Mouse (Mus musculus): ENCODE measurements around the gene Dhx35.
A peak's percentile ranks its signal among the peaks of the same experiment; 100 is the strongest.

The Dhx35 gene

DNA sequence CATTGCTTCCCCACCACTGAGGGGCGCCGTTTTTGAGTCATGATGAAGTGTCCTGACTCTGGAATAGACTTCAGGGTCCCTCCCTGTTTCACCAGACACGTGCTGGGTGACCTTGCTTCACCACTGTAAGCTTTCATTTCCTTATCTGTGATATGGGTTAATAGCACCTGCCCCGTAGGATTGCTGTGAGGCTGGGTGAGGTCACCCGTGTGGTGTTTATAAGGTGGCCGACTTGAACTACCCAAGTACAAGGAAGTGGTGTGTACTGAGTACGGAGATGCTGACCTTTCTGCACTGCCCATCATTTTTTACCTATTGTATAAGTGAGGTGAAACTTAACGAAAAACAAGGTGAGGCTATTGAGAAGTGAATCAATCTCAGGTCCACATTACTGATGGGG, 9.0 kb downstream of the Dhx35 start:
- DNase-seq (ENCODE audit: low spot score in 2 of 2): no peak

- no peak for DNase-seq (ENCODE audit: low spot score in 2 of 2)
These were observed 21.1 kb downstream of the Dhx35 start for GRCm38 (mm10) chr2:158815686-158816085.

DNA sequence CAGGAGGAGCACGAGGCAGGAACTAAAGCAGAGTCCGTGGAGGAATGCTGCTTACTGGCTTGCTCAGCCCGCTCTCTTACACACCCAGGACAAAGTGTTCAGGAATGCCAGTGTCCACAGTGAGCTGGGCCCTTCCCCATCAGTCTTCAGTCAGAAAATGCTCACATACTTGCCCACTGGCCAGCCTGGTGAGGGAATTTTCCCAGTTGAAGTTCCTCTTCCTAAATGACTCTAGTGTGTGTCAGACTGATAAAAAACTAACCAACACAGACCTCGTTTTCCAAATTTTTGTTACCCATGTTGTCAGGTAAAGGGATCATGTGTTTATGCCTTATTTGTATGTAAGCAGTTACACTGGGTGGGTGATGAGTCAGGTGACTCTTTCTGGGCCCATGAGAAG, 21.6 kb downstream of the Dhx35 start:
- no peak for DNase-seq (ENCODE audit: low spot score in 2 of 2)

GRCm38 (mm10) chr2:158817708-158818107, 23.1 kb downstream of the Dhx35 start:
- DNase-seq (ENCODE audit: low spot score in 2 of 2): no peak

GRCm38 (mm10) chr2:158828124-158828523, 33.5 kb downstream of the Dhx35 start:
- DNase-seq (ENCODE audit: low spot score in 2 of 2): no peak

DNA sequence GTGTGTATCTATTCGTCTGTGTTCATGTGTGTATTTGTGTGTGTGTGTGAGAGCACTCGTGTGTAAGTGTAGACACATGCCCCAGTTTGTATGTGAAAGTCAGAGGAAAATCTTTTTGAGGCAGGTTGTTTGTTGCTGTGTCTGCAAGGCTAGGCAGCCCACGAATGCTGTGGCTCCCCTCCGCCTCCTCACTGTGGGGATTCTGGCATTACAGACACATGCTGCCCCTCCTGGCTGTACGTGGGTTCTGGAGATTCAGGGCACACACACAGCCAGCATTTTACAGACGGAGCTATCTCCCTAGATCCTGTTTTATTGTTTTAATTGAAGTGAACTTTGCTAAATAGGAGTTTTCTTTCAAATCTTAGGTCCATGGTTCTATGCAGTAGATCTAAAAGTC, 35.1 kb downstream of the Dhx35 start:
- DNase-seq (ENCODE audit: low spot score in 2 of 2): no peak

GRCm38 (mm10) chr2:158833221-158833620, 38.6 kb downstream of the Dhx35 start:
- DNase-seq (ENCODE audit: low spot score in 2 of 2): no peak

DNA sequence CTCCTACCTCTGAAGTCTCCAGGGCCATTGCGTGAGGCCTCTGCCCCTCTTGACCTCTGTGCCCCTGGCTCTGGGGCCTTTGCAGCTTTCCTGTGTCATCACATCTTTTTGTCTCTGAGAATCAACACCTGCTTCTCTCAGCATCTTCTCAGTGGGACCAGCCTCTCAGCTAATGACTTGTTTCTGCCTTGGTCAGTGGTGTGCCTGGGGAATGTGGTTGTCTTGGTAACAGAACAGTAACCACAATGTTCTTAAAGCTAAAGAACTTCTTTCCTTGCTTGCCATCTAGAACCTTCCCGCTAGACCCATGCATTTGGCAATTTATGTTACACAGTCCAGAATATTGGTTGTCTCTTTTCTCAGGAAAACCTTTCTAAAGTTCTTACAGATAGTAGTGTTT, 39.0 kb downstream of the Dhx35 start:
- DNase-seq (ENCODE audit: low spot score in 2 of 2): no peak

- no peak for DNase-seq (ENCODE audit: low spot score in 2 of 2)
These were observed 48.7 kb downstream of the Dhx35 start for GRCm38 (mm10) chr2:158843287-158843686.

DNA sequence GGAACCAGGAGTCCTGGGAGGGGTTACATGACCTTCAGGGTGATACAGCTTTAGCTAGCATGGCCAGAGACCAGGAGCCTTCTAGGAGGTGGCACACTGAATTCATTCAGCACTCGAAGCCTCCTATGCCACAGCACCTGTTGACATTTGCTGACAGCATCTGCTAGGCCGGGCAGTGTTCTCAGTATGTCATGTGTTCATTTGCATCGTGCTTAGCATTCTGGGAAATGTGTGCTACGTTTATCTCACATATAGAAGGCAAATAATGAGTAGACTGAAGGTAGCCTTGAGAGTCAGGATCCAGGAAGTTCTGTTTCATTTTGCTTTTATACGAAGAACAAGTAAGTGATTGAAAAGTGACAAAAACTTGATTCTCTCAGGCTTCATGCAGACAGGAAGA, 50.4 kb downstream of the Dhx35 start:
- no peak for DNase-seq (ENCODE audit: low spot score in 2 of 2)

- DNase-seq (ENCODE audit: low spot score in 2 of 2): no peak
These were observed 51.6 kb downstream of the Dhx35 start for GRCm38 (mm10) chr2:158846208-158846607.

DNA sequence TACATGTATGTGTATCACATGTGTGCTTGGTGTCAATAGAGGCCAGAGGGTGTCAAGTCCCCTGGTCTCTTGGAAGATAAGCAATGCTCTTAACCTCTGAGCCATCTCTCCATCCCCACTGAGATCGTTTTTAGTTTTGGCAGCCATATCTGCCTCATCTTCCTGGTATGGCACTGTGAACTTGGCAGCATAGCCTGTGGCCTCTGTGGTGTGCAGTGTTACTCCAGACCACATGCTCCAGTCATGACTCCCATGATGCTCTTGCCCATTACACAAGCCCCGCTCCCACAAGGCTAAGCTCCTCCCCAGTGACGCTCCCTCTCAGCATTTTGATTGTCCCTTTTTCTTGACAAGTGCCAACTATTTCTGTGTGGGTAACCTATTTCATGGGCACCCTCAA, 53.4 kb downstream of the Dhx35 start:
- no peak for DNase-seq (ENCODE audit: low spot score in 2 of 2)

- DNase-seq (ENCODE audit: low spot score in 2 of 2): no peak
These were observed 54.8 kb downstream of the Dhx35 start for GRCm38 (mm10) chr2:158849416-158849815.

DNA sequence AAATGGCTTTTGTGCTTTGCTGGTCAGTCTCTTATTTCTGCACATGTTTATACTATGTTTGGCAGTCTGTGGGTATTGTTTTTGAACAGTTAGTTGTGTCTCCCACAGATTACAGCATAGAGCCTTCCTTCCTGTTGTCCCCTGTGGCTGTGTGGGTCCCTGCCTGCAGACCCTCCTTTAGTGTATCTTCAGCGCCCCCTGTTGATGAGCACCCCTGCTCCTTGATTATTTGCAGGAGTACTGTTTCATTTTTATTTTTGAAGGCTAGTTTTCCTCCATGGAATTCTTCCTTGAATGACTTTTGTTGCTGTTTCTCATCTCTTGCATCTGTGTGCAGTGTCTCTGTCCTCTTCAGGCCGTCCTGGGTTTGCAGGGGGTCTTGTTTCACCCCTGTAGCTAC, 58.0 kb downstream of the Dhx35 start:
- no peak for DNase-seq (ENCODE audit: low spot score in 2 of 2)

DNA sequence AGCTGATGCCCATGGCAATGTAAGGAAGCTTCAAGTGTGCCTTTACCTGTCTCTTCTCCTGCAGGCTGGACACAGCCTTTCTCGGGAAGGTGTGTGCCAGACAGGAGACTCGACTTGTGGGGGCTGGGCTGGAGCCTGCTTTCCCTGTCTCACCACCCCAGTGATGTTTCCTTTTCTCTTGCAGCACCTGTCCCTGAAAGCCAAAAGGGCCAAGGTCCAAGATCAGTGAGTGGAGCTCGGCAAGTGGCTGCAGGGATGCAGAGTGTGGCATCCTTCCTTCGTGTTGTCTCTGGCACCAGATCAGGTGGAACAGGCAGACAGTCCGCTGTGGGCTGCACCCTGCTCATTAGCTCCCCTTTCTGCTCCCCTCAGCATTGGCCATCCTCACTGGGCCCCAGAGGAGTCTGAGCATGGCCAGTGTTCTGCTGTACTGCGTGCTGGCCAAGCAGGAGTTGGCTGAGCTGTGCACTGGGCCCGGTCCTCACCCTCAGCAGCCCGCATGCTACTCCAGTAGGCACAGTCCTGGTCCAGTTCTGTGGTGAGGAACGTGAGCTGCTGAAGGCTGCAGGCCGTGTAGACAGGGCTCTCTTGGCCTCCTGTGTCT, 62.4 kb downstream of the Dhx35 start:
- DNase-seq (ENCODE audit: low spot score in 2 of 2): no peak

GRCm38 (mm10) chr2:158857579-158857978, 63.0 kb downstream of the Dhx35 start:
- no peak for DNase-seq (ENCODE audit: low spot score in 2 of 2)

DNA sequence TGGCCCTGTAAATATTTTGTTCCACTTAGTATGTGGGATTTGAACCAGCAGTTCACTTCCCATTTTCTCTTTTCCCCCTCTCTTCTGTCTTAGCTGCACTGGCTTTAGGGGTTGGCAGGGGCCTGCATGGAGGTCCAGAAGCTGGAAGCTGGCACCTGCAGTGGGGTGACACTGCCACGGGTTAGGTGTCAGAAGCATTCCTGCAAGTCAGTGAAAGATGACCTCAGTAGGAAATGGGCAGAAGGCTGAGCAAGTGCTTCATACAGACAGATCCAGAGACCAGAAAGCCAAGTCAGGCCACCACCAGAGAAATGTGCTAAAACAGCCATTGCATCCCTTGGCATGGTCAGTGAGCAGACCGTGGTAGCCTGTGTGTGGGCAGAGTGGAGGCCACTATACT, 66.5 kb downstream of the Dhx35 start:
- DNase-seq (ENCODE audit: low spot score in 2 of 2): no peak

- peak in 1 of 2 experiments; percentile 36 for DNase-seq (ENCODE audit: low spot score in 2 of 2)
These were observed 68.9 kb downstream of the Dhx35 start for GRCm38 (mm10) chr2:158863341-158864125.

GRCm38 (mm10) chr2:158864126-158864458, 69.5 kb downstream of the Dhx35 start:
- no peak for DNase-seq (ENCODE audit: low spot score in 2 of 2)

GRCm38 (mm10) chr2:158865358-158865757, 70.8 kb downstream of the Dhx35 start:
- peak; percentile 57 to 60 for DNase-seq (ENCODE audit: low spot score in 2 of 2)

- no peak for DNase-seq (ENCODE audit: low spot score in 2 of 2)
These were observed 92.0 kb downstream of the Dhx35 start for GRCm38 (mm10) chr2:158886571-158886970.

GRCm38 (mm10) chr2:158888531-158888930, 93.9 kb downstream of the Dhx35 start:
- no peak for DNase-seq (ENCODE audit: low spot score in 2 of 2)

GRCm38 (mm10) chr2:158889201-158889600, 94.6 kb downstream of the Dhx35 start:
- DNase-seq (ENCODE audit: low spot score in 2 of 2): no peak

- no peak for DNase-seq (ENCODE audit: low spot score in 2 of 2)
These were observed 96.7 kb downstream of the Dhx35 start for GRCm38 (mm10) chr2:158891319-158891718.
